Mouse (Mus musculus): Measurements from ENCODE around the gene Rit1. TPM values are rescaled to one million over a fixed set of nuclear protein-coding genes. Genes with fewer than 3 reads are reported as not detected.
"Not testable (repeated sequence)": the region's sequence is repeated elsewhere in the genome, so short reads cannot be mapped to it uniquely, and the experiment has no call there.

The Rit1 gene
- polyA plus RNA-seq, 1 experiment from 2014 or later, result 65.7 TPM

DNA sequence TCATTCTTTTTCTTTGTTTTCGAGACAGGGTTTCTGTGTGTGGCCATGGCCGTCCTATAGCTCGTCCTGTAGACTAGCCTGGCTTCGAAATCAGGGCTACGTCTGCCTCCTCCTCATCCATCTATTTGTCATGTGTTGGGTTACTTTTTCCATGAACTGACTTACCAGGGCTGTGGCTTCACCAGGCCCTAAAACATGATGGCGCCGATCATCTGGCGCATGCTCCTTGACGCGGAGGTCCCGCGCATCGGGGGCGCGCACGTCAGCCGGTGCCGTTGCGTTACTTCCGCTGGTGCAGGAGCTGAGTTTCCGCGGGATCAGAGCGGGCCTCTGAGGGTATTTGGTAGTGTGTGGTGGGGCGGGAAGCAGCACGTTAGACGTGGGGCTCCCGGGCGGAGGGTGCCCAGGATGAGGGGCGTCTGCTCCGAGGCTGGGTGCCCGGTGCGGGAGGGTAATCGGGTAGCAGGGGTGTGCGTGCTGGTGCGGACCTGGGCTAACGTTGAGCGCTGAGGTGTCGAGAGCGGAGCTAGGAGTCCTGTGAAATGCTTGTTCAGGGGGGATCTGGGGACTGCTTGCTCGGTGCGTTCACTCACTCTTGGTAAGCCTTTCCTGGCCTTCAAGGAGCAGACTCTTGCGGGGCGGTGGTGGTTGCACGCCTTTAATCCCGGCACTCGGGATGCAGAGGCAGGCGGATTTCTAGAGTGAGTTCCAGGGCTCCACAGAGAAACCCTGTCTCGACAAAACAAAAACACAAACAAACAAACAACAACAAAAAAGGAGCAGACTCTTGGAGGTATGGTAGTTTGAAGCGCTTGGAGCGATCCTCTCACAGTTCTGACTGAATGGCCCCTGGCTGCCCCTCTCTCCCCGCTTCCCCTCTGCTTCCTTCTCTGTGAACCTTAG lies 58.6 kb downstream of the Rit1 start, which contains the start of gene Syt11:
Gene Syt11, minus strand, starts transcription at position 226 of the 903 bp plus-strand sequence.
- not testable (repeated sequence) for H3K9me3 ChIP-seq, H3K36me3 ChIP-seq, H3K4me1 ChIP-seq, H3K9ac ChIP-seq, H3K27me3 ChIP-seq
- peak; percentile 75 for ATAC-seq (ENCODE audit: insufficient number of reproducible peaks, low FRiP score, low TSS enrichment, low read depth)
- WGBS, result 3% methylated on average over 41 of the region's 51 CpGs
- peak within 1 kb of the TSS; percentile 39 for H3K4me3 ChIP-seq
- H3K27ac ChIP-seq, result peak within 1 kb of the TSS; percentile 74; the same call in 1 of the 2 replicates
- H3K4me2 ChIP-seq, result peak within 1 kb of the TSS; percentile 37

Other genes starting within 250 kb of the Rit1 start
- 635 and 751 TPM in 2 replicates for gene Lmna, start 206.9 kb upstream of the Rit1 start, polyA plus RNA-seq (2015; fragmentation: Nextera tagmentation; extraction: Ambion mirVana)
- gene Mex3a, start 184.4 kb upstream of the Rit1 start, polyA plus RNA-seq (2015; fragmentation: Nextera tagmentation; extraction: Ambion mirVana), result 17.6 and 21.0 TPM in 2 replicates
- 144 and 148 TPM in 2 replicates for gene Rab25, start 168.5 kb upstream of the Rit1 start, polyA plus RNA-seq (2015; fragmentation: Nextera tagmentation; extraction: Ambion mirVana)
- 194 and 207 TPM in 2 replicates for gene Lamtor2, start 163.8 kb upstream of the Rit1 start, polyA plus RNA-seq (2015; fragmentation: Nextera tagmentation; extraction: Ambion mirVana)
- 39.6 and 44.1 TPM in 2 replicates for gene Ubqln4, start 163.1 kb upstream of the Rit1 start, polyA plus RNA-seq (2015; fragmentation: Nextera tagmentation; extraction: Ambion mirVana)
- gene Ssr2, start 141.0 kb upstream of the Rit1 start, polyA plus RNA-seq (2015; fragmentation: Nextera tagmentation; extraction: Ambion mirVana), result 347 and 365 TPM in 2 replicates
- gene Arhgef2, start 110.9 kb upstream of the Rit1 start, polyA plus RNA-seq (2015; fragmentation: Nextera tagmentation; extraction: Ambion mirVana), result 84.9 and 97.3 TPM in 2 replicates
- 0.19 TPM in 1 of 2 replicates, not detected in the other for gene Rxfp4, start 63.7 kb upstream of the Rit1 start, polyA plus RNA-seq (2015; fragmentation: Nextera tagmentation; extraction: Ambion mirVana)
- 77.9 and 86.7 TPM in 2 replicates for gene Khdc4, start 31.0 kb upstream of the Rit1 start, polyA plus RNA-seq (2015; fragmentation: Nextera tagmentation; extraction: Ambion mirVana)
- gene Syt11, start 58.3 kb downstream of the Rit1 start, polyA plus RNA-seq (2015; fragmentation: Nextera tagmentation; extraction: Ambion mirVana), result 16.9 and 17.5 TPM in 2 replicates
- 8.5 and 9.9 TPM in 2 replicates for gene Gon4l, start 118.4 kb downstream of the Rit1 start, polyA plus RNA-seq (2015; fragmentation: Nextera tagmentation; extraction: Ambion mirVana)
- 40.6 and 41.3 TPM in 2 replicates for gene Msto1, start 197.2 kb downstream of the Rit1 start, polyA plus RNA-seq (2015; fragmentation: Nextera tagmentation; extraction: Ambion mirVana)
- gene Ash1l, start 233.8 kb downstream of the Rit1 start, polyA plus RNA-seq (2015; fragmentation: Nextera tagmentation; extraction: Ambion mirVana), result 19.7 and 21.3 TPM in 2 replicates
- 142 and 145 TPM in 2 replicates for gene Dap3, start 234.3 kb downstream of the Rit1 start, polyA plus RNA-seq (2015; fragmentation: Nextera tagmentation; extraction: Ambion mirVana)

Data from limb, embryonic 15.5 days (tissue).